Mouse (Mus musculus): ENCODE data around the gene Nsun3. TPM values are rescaled to one million over a fixed set of nuclear protein-coding genes. Genes with fewer than 3 reads are reported as not detected.

The Nsun3 gene
- total and polyA plus RNA-seq, 2 experiments from 2014 or later, result 10.0 to 10.5 TPM

- Histone ChIP-seq H3K4me1 (ENCODE audit: insufficient read depth, low read length) (no peaks in the 10 kb centered on the region), H3K27ac (ENCODE audit: low read depth, low read length) (no peak overlapping the region), H3K36me3 (ENCODE audit: insufficient read depth, low read length) (no peaks in the 10 kb centered on the region), H3K27me3 (ENCODE audit: insufficient read depth, low read length) (no peaks in the 10 kb centered on the region), H3K9ac (replicated peaks; ENCODE audit: low read length, poor library complexity, severe bottlenecking) (no peak overlapping the region), H3K4me3 (ENCODE audit: low read depth, low read length) (no peak overlapping the region), H3K4me2 (ENCODE audit: low read depth, low read length, poor library complexity, severe bottlenecking) (no peak overlapping the region), H3K9me3 (ENCODE audit: low read length) (no peaks in the 10 kb centered on the region)
- no peak for ATAC-seq (ENCODE audit: low FRiP score)
- no peak for TF ChIP-seq CTCF (IDR thresholded peaks at IDR 0.05)
- DNase-seq (ENCODE audit: low spot score), result no peak
- WGBS, result 68% methylated on average over 2 of the region's 2 CpGs
Measured at GRCm38 (mm10) chr16:62686073-62686472, 100.5 kb downstream of the Nsun3 start.

DNA sequence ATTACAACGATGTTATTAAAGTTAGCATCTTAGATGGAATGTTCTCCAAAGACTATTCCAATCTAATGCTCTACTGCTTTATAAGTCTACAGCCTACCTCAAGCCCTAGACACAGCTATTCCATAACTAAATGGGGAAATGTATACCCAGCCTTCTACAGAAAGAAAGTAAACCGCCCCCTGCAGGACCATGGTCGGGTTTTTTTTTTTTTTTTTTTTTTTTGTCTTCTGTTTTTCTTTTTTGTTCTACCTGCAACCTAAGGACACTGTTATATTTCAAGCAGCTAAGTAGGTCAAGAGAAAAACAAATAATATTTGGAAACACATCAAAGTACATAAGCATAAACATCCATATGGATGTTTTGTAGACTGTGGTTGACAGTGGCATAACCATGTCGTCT lies 101.1 kb downstream of the Nsun3 start:
- WGBS, result 85% methylated on average over 4 of the region's 4 CpGs
- H3K4me2 ChIP-seq (ENCODE audit: low read depth, low read length, poor library complexity, severe bottlenecking), result no peak overlapping the region
- TF ChIP-seq CTCF (IDR thresholded peaks at IDR 0.05), result no peak

More for the DNA sequence above, 101.1 kb downstream of the Nsun3 start:
- Histone ChIP-seq H3K27ac (ENCODE audit: low read depth, low read length) (no peak overlapping the region), H3K4me1 (ENCODE audit: insufficient read depth, low read length) (no peaks in the 10 kb centered on the region), H3K27me3 (ENCODE audit: insufficient read depth, low read length) (no peaks in the 10 kb centered on the region), H3K9ac (replicated peaks; ENCODE audit: low read length, poor library complexity, severe bottlenecking) (no peak overlapping the region), H3K36me3 (ENCODE audit: insufficient read depth, low read length) (no peaks in the 10 kb centered on the region), H3K9me3 (ENCODE audit: low read length) (no peaks in the 10 kb centered on the region), H3K4me3 (ENCODE audit: low read depth, low read length) (no peak overlapping the region)
- DNase-seq (ENCODE audit: low spot score) (no peak), ATAC-seq (ENCODE audit: low FRiP score) (no peak)

Small RNA genes within 50 kb of the gene (microRNA-seq; reads per million reads assigned to microRNA genes)
- not detected for gene Gm25986 (ENCODE audit: borderline number of aligned reads)

Other genes starting within 250 kb of the Nsun3 start
- not detected in 2 replicates for gene Stx19, start 27.9 kb upstream of the Nsun3 start, total RNA-seq (2014; rRNA removed)
- 0.13 and 0.14 TPM in 2 replicates for gene Stx19, start 27.9 kb upstream of the Nsun3 start, polyA plus RNA-seq (2015; fragmentation: Nextera tagmentation; extraction: Ambion mirVana)
- 11.3 and 13.6 TPM in 2 replicates for gene Arl13b, start 60.2 kb upstream of the Nsun3 start, total RNA-seq (2014; rRNA removed)
- gene Arl13b, start 60.2 kb upstream of the Nsun3 start, polyA plus RNA-seq (2015; fragmentation: Nextera tagmentation; extraction: Ambion mirVana), result 10.0 and 11.5 TPM in 2 replicates
- 7.2 and 9.0 TPM in 2 replicates for gene Pros1, start 67.5 kb upstream of the Nsun3 start, total RNA-seq (2014; rRNA removed)
- gene Pros1, start 67.5 kb upstream of the Nsun3 start, polyA plus RNA-seq (2015; fragmentation: Nextera tagmentation; extraction: Ambion mirVana), result 9.4 and 9.8 TPM in 2 replicates

Measured in midbrain, postnatal 0 days (tissue).